ENCODE assay signal across 10 mouse cellular contexts in the genomic region with DNA sequence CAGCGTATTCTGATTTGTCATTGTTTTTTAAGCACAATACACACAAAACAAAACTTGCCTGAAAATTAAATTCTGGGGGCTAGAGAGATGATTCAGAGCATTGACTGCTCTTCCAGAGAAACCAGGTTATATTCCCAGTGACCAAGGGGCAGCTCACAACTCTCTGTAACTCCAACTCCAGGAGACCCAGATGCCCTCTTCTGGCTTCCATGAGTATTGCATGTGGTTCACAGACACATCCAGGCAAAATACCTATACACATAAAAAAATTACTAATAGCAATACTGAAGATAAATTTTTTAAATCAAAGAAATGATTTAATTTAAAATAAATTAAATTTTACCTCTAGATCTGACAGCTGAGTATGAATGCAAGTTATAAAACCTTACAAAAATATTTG. TPM values are rescaled to one million over a fixed set of nuclear protein-coding genes. Genes with fewer than 3 reads are reported as not detected.
DNase-seq lines count a peak whose midpoint lies in the region; ATAC-seq and TF ChIP-seq lines count a peak whose summit lies in the region.
"Had no signal": no experiment of that assay in that cellular context is flagged by ENCODE, and none has a peak within 500 bp of the region (broad histone marks: within the 10 kb centered on the region; RNA-seq: fewer than 3 reads in every experiment).

No protein-coding gene starts in this region.

- H3K9me3 ChIP-seq in limb, embryonic 14.5 days (ENCODE audit: control insufficient read depth, low read length), result no peaks in the 10 kb centered on the region
- H3K9me3 ChIP-seq: heart, embryonic 15.5 days had no signal

- H3K4me1 ChIP-seq in limb, embryonic 14.5 days (ENCODE audit: control insufficient read depth, insufficient read depth, low read length), result no peaks in the 10 kb centered on the region
- H3K4me1 ChIP-seq: heart, embryonic 15.5 days had no signal

- no peak overlapping the region for H3K27ac ChIP-seq in limb, embryonic 14.5 days (replicated peaks; ENCODE audit: low read depth, low read length)
- H3K27ac ChIP-seq: heart, embryonic 15.5 days had no signal

- 91% methylated on average over 1 of the region's 1 CpGs for WGBS in limb, embryonic 14.5 days

- H3K4me2 ChIP-seq in limb, embryonic 14.5 days (replicated peaks; ENCODE audit: low read depth, low read length, severe bottlenecking), result no peak overlapping the region
- H3K4me2 ChIP-seq: heart, embryonic 15.5 days had no signal

- intact Hi-C loops in left cerebral cortex, postnatal 14 days (cut with DNase I), result no loop called here

- no peaks in the 10 kb centered on the region for H3K36me3 ChIP-seq in limb, embryonic 14.5 days (ENCODE audit: control insufficient read depth, insufficient read depth, low read length)
- H3K36me3 ChIP-seq: heart, embryonic 15.5 days had no signal

- H3K9ac ChIP-seq in limb, embryonic 14.5 days (ENCODE audit: low read depth, low read length, severe bottlenecking), result no peak overlapping the region
- H3K9ac ChIP-seq: heart, embryonic 15.5 days had no signal

- peak; percentile 30 to 32 for DNase-seq in adrenal gland, adult 18-20 months (ENCODE audit: low spot score in 2 of 2)
- DNase-seq in adrenal gland, postnatal 4 days (ENCODE audit: low spot score in 2 of 2), result no peak
- peak; percentile 18 to 32 for DNase-seq in left cerebral cortex, postnatal 14 days (ENCODE audit: low spot score in 2 of 2)
- no peak for DNase-seq in left cerebral cortex, adult 8-10 months (ENCODE audit: low spot score in 2 of 2)
- peak; percentile 63 for DNase-seq in adipocyte (ENCODE audit: low spot score)
- peak; percentile 12 for DNase-seq in embryo, embryonic 9.5 days (ENCODE audit: extremely low spot score)
- peak; percentile 29 for DNase-seq in limb, embryonic 14.5 days (ENCODE audit: low spot score)
- DNase-seq in B cell, adult 2 months, result no peak

- no peak for ATAC-seq in limb, embryonic 14.5 days (ENCODE audit: low FRiP score, low read depth)

- no peak for TF ChIP-seq POLR2A in limb, embryonic 14.5 days (IDR thresholded peaks at IDR 0.05; ENCODE audit: borderline replicate concordance, extremely low read depth, insufficient read depth, insufficient read length)

- H3K4me3 ChIP-seq in limb, embryonic 14.5 days (replicated peaks; ENCODE audit: low read length), result no peak overlapping the region
- H3K4me3 ChIP-seq: heart, embryonic 15.5 days; myocyte had no signal

- no peaks in the 10 kb centered on the region for H3K27me3 ChIP-seq in limb, embryonic 14.5 days (ENCODE audit: control insufficient read depth, insufficient read depth, low read length)

RNA-seq across cellular contexts. Expression of a gene that starts 1.3 kb away (rescaled TPM):
- total RNA-seq in adrenal gland, adult 18-20 months (2021), result not detected
- total RNA-seq in adrenal gland, postnatal 4 days (2021), result not detected
- not detected for total RNA-seq in left cerebral cortex, postnatal 14 days (2021)
- total RNA-seq in left cerebral cortex, adult 8-10 months (2022), result not detected
- not detected in 2 replicates for polyA plus RNA-seq in limb, embryonic 14.5 days (2012; rRNA removed)
- not detected in 2 replicates for polyA plus RNA-seq in limb, embryonic 14.5 days (2014; fragmentation: Nextera tagmentation; extraction: Ambion mirVana)
- polyA plus RNA-seq: heart, embryonic 15.5 days; myocyte had no signal

RNA-seq across cellular contexts. Expression of a gene that starts 6.7 kb away (rescaled TPM):
- under 1 TPM; 0.26 to 0.53 TPM for total RNA-seq in adrenal gland, adult 18-20 months (2021)
- under 1 TPM in 1 of 2 experiments, not detected in 1; 0.17 TPM for total RNA-seq in adrenal gland, postnatal 4 days (2021)
- total RNA-seq in left cerebral cortex, postnatal 14 days (2021), result not detected
- under 1 TPM in 1 of 4 experiments, not detected in 3; 0.24 TPM for total RNA-seq in left cerebral cortex, adult 8-10 months (2022)
- 0.08 TPM in 1 of 2 replicates, not detected in the other for polyA plus RNA-seq in limb, embryonic 14.5 days (2012; rRNA removed)
- polyA plus RNA-seq in limb, embryonic 14.5 days (2014; fragmentation: Nextera tagmentation; extraction: Ambion mirVana), result not detected in 2 replicates
- polyA plus RNA-seq: heart, embryonic 15.5 days; myocyte had no signal

RNA-seq across cellular contexts. Expression of a gene that starts 27.2 kb away (rescaled TPM):
- total RNA-seq in adrenal gland, adult 18-20 months (2021), result under 1 TPM in 1 of 2 experiments, not detected in 1; 0.22 TPM
- 1 to 10 TPM; 5.0 to 9.9 TPM for total RNA-seq in adrenal gland, postnatal 4 days (2021)
- under 1 TPM in 1 of 2 experiments, not detected in 1; 0.15 TPM for total RNA-seq in left cerebral cortex, postnatal 14 days (2021)
- not detected for total RNA-seq in left cerebral cortex, adult 8-10 months (2022)
- 0.67 and 0.91 TPM in 2 replicates for polyA plus RNA-seq in limb, embryonic 14.5 days (2012; rRNA removed)
- 2.7 and 3.1 TPM in 2 replicates for polyA plus RNA-seq in limb, embryonic 14.5 days (2014; fragmentation: Nextera tagmentation; extraction: Ambion mirVana)
- polyA plus RNA-seq: myocyte had no signal

RNA-seq across cellular contexts. Expression of a gene that starts 29.6 kb away (rescaled TPM):
- total RNA-seq in adrenal gland, adult 18-20 months (2021), result not detected
- not detected for total RNA-seq in adrenal gland, postnatal 4 days (2021)
- total RNA-seq in left cerebral cortex, postnatal 14 days (2021), result not detected
- total RNA-seq in left cerebral cortex, adult 8-10 months (2022), result under 1 TPM in 1 of 4 experiments, not detected in 3; 0.19 TPM
- polyA plus RNA-seq in limb, embryonic 14.5 days (2012; rRNA removed), result not detected in 2 replicates
- 0.18 and 0.21 TPM in 2 replicates for polyA plus RNA-seq in limb, embryonic 14.5 days (2014; fragmentation: Nextera tagmentation; extraction: Ambion mirVana)
- polyA plus RNA-seq: myocyte had no signal

RNA-seq across cellular contexts. Expression of a gene that starts 46.1 kb away (rescaled TPM):
- under 1 TPM; 0.61 to 0.86 TPM for total RNA-seq in adrenal gland, adult 18-20 months (2021)
- total RNA-seq in adrenal gland, postnatal 4 days (2021), result 1 to 10 TPM in 1 of 2 experiments, under 1 TPM in 1; 0.31 to 1.1 TPM
- 1 to 10 TPM; 2.1 to 3.5 TPM for total RNA-seq in left cerebral cortex, postnatal 14 days (2021)
- total RNA-seq in left cerebral cortex, adult 8-10 months (2022), result 1 to 10 TPM; 5.6 to 8.0 (median 6.5) TPM
- 3.2 and 4.0 TPM in 2 replicates for polyA plus RNA-seq in limb, embryonic 14.5 days (2012; rRNA removed)
- polyA plus RNA-seq in limb, embryonic 14.5 days (2014; fragmentation: Nextera tagmentation; extraction: Ambion mirVana), result 2.8 and 3.5 TPM in 2 replicates

Comparison
In these comparisons a context has a peak if more than half of its experiments do, and no peak if none do; other contexts are left out.
1. DNase-seq: peak in adrenal gland, adult 18-20 months (2 of 2), left cerebral cortex, postnatal 14 days (2 of 2), adipocyte (single experiment), embryo, embryonic 9.5 days (single experiment) and limb, embryonic 14.5 days (single experiment); none in adrenal gland, postnatal 4 days (0 of 2), left cerebral cortex, adult 8-10 months (0 of 2) and B cell, adult 2 months (0 of 2).
2. RNA of a gene that starts 27.2 kb away (total RNA-seq): 5.0 to 9.9 TPM in adrenal gland, postnatal 4 days; 0.22 TPM in adrenal gland, adult 18-20 months, 0.15 TPM in left cerebral cortex, postnatal 14 days and not detected in left cerebral cortex, adult 8-10 months; every median in the first group is over 4 times any median in the second.